Mouse (Mus musculus): ENCODE data around the gene Gm5152. TPM values are rescaled to one million over a fixed set of nuclear protein-coding genes. Genes with fewer than 3 reads are reported as not detected.

Gene Gm5152
- polyA plus RNA-seq (2015; fragmentation: Nextera tagmentation; extraction: Ambion mirVana) = not detected in 2 replicates

DNA sequence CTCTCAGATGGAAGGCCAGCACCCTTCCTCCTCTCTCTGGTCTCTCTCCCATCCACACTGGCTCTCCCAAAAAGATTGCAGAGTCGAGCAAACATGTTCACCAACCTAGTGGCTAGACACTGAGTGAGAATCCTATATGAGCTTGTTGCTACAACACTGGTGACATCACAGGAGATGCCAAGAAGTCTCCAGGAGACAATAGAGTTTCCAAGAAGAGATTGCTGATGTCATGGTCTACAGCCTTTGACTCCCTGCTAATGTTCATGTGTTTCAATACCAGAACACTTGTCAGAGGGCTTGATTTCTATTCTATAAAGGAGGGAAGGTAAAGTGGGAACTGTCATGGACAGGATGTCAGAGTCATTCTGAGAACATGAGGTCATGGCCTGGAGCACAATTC lies at the start of gene Gm5152:
Gene Gm5152, minus strand, starts transcription at position 101 of the 400 bp plus-strand sequence.

Measured in spleen, postnatal 0 days (tissue).